Mouse (Mus musculus): Measurements from ENCODE around the gene Ifnk. TPM values are rescaled to one million over a fixed set of nuclear protein-coding genes. Genes with fewer than 3 reads are reported as not detected.

Gene Ifnk
- total RNA-seq (2017) = not detected in 2 replicates

DNA sequence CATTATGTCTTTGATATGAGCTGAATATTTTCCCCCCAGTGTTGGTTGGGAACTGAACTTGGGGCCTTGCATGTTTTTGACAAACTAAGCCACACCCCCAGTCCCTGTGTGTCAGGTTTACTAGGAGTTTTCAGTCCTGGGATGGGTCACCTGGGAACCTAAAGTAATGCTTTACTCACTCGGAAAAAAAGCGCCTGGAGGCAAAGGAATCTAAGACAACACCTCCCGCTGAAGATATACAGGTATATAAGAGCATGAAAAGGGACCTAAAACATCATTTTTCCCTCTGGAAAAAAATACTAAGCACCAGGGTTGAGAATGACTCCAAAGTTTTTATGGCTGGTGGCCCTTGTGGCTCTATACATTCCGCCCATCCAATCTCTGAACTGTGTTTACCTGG, at the start of gene Ifnk:
TSS of gene Ifnk (plus strand) at position 301 of the 400 bp plus-strand sequence.
- ATAC-seq (replicated peaks; ENCODE audit: low read depth, poor library complexity, severe bottlenecking) = no peak

DNA sequence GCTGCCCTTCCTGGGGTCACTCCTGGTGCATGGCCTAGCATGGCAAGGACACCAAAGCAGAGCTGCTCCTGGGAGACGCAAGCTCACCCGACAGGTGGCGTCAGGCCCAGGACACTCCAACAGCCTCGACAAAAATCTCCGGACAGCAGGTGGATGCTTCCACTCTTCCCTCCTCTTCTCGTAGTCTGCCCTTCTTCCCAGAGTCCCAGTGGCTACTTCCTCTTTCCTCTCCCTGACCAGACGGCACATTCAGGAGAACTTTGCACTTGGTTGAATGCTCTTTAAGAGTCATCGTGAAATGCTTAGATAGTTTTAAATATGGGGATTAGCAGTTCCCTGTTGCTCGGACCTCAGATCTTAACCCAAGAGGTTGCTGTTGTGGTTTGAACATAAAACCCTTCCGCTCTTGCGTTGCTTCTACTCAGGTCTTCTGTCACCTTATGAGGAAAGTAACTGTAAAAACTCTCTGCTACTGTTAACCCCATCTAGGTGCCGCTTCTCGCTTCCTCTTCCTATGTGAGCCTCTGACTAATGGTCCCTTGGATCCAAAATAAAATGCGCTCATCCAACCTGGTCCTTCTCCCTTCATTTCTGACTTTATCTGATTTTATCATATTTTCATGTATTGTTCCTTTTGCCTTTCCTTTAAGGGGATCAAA, 46.6 kb upstream of the Ifnk start:
- ATAC-seq (replicated peaks; ENCODE audit: low read depth, poor library complexity, severe bottlenecking) = no peak

DNA sequence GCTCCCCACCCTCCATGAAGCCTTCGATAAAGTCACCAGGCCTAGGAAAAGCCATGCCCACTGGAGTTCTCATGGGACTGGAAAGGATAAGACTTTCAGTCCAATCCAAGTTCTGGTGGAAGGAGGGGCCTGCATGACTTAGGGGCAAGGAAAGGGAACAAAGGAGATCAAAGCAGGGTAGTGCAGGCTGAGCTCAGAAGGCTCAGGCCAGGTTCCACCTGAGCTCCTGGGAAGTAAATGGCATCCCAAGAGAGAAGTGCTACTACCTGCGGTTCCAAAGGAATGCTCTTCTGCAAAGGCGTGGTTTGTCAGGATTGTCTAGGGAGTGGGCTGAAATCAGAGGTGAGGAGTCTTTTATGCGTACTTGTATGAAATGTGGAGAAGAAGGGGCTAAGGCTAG, 39.4 kb upstream of the Ifnk start:
- no peak for ATAC-seq (replicated peaks; ENCODE audit: low read depth, poor library complexity, severe bottlenecking)

DNA sequence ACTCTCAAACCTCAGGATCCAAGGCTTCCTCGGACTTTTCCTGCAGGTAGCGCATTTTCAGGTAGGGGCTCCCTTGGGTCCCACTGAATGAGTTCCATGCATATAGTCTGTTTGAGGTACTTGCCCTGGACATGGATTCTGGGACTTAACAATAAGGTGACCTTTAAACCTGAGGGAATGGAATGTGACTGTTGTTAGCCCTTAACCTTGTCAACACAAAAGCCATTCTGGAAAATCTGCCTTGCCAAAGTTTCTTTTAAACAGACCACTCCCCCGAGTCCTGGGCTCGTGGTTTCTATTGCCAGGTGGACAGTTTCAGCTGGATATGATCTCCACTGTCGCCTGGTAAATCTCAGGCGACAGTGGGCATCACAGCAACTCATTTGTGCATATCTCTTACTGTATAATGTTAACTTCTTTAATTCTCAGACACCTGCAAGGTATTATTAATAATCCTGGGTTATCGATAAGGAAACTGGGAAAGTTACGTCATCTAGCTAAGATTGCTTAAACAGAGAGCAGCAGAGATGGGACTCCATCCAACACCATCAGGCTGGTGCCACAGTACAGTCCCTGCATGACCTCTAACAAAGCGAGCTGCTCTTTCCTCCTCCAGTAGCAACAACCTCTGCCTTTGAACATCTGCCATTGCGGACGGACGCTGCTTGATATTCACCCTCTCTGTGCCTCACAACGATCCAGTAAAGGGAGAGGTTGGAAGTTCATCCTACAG, 38.2 kb upstream of the Ifnk start:
- ATAC-seq (replicated peaks; ENCODE audit: low read depth, poor library complexity, severe bottlenecking) = no peak

DNA sequence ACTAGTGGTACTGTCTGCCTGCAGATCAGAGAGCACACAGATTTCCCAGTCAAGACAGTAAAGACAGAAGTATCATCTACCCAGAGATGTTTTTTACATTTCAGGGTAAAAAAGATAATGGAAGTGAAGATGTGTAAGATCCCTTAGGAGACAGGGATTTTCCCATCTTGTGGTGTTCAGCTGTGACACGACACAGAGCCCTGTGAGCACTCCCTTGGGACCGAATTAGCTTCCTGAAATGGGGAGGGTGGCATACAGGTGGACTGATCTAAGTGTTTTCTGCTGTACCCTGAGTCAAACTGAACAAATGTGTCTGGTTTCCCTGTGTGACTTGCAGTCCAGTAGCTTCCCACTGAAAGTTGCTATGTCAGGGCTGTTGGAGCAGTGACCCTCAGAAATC, 36.9 kb upstream of the Ifnk start:
- ATAC-seq (replicated peaks; ENCODE audit: low read depth, poor library complexity, severe bottlenecking) = no peak

- no peak for ATAC-seq (replicated peaks; ENCODE audit: low read depth, poor library complexity, severe bottlenecking)
Measured at GRCm38 (mm10) chr4:35115933-35116332, 35.9 kb upstream of the Ifnk start.

- ATAC-seq (replicated peaks; ENCODE audit: low read depth, poor library complexity, severe bottlenecking) = peak; percentile 58
Measured at GRCm38 (mm10) chr4:35117144-35117543, 34.7 kb upstream of the Ifnk start.

DNA sequence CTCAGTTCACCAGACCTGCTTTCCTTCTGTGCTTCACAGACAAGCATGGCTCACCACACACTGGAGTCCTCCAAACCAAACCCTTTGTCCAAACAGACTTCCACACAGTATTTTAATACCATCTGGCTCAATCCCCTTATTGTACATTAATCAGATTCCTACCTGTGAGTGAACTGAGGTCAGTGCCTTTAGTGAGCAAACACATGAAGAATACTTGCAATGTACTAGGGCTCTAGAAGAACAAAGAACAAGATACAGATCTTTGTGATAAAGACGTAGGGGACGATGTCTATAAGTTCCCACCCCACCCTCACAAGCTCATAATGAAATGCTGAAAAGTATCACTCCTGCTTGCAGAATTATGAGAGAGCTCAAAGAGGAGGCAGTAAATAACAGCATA, 33.0 kb upstream of the Ifnk start:
- no peak for ATAC-seq (replicated peaks; ENCODE audit: low read depth, poor library complexity, severe bottlenecking)

DNA sequence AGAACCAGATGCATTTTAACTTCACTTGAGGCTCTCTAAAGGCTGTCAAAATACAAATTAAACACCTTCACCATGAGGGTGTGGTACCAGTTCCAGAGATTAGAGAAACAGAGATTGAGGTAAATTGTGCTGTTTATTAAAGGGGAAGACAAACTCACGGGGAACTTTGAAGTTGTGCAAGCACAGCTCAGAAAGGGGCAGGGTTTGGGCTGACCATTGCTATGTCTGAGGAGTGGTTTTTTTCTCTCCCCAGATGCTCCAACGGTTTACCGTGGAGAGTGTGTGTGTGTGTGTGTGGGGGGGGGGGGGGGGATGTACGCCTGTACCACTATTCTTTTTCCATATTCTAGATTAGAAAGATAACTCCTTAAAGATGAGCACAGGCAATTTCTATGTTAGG, 31.7 kb upstream of the Ifnk start:
- peak; percentile 72 for ATAC-seq (replicated peaks; ENCODE audit: low read depth, poor library complexity, severe bottlenecking)

GRCm38 (mm10) chr4:35120575-35120974, 31.3 kb upstream of the Ifnk start:
- no peak for ATAC-seq (replicated peaks; ENCODE audit: low read depth, poor library complexity, severe bottlenecking)

DNA sequence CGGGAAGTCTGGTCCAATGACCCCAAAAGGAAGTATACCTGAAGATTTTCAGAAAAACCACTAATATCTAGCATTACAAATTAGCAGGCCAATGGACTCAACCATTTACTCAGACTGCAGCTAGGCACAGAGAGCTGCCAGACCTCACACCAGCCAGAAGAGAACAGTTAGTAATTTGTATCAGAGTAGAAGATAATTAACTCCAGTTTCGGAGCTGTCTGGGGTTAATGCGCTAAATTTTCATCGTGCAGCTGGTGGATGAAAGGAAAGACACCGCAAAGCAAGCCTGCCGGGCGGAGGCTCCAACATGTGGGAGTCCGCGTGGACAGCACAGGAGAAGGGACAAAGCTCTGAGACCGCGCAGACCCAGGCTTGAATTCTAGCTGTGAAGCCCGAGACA, 30.8 kb upstream of the Ifnk start:
- no peak for ATAC-seq (replicated peaks; ENCODE audit: low read depth, poor library complexity, severe bottlenecking)

DNA sequence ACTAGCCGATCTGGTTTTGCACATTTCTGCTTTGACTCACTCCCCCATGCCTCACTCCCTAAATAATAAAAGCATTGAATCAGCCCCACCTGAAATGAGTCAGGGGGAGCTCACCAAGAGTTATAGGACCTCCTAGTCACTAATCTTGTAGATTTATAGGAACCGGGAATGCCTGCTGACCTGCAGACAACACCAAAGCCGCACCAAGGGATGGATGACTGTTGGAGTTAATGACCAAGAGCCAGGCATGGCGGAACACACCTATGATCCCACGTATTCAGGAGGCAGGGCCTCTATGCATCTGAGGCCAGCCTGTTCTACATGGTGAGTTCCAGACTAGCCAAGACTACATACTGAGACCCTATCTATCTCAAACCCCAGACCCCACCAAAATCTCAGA, 28.8 kb upstream of the Ifnk start:
- no peak for ATAC-seq (replicated peaks; ENCODE audit: low read depth, poor library complexity, severe bottlenecking)

DNA sequence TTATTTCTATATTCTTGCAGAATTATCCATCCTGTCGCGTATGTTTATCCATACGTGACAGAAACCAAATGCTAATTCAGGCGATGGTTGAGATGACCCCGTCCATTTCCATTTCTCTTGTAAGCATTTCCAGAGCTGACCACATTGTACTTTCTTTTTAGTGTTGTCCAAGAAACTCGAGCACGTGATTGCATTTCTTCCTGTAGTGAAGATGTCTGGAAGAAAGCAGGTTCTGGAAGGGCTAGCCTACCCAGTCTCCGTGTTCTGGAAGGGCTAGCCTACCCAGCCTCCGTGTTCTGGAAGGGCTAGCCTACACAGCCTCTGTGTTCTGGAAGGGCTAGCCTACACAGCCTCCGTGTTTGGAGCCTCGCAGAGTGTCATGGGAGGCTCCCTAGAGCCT, 27.8 kb upstream of the Ifnk start:
- no peak for ATAC-seq (replicated peaks; ENCODE audit: low read depth, poor library complexity, severe bottlenecking)

- no peak for ATAC-seq (replicated peaks; ENCODE audit: low read depth, poor library complexity, severe bottlenecking)
Measured at GRCm38 (mm10) chr4:35125299-35125777, 26.5 kb upstream of the Ifnk start.

DNA sequence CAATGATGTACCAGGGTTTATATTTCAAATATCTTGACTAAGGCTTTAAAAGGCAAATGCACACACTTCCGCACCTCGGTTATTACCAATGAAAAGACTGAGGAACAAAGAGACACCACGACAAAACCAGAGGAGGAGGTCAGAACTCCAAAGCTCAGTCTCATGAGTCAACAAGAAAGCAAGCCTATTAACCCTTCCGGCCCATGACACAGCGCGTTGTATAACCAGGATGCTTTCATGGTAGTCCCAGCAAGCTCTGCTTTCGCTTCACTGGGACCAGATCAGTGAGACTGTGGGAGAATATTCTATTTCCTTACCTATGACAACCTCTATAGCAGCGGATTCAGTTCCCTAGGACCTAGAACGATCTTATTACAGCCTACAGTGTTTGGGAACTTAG, 25.1 kb upstream of the Ifnk start:
- no peak for ATAC-seq (replicated peaks; ENCODE audit: low read depth, poor library complexity, severe bottlenecking)

DNA sequence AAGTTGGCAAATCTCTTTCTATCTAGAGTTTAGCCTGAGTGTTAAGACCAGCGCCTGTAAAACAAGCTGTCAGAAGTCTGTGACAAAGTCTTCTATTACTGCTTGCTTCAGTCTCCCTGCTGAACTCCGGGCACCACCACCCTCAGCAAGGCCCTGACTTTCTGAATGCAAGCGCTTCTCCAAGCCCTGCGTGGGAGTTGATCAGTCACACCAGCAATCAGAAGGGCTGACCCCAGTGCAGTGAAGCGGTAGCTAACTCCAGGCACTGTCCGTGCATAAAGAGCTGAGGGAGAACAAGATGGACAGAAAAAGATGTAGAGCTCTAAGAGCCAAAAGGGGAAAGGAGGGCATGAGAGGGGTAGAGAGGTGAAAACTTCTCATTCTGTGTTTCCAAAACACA, 24.1 kb upstream of the Ifnk start:
- no peak for ATAC-seq (replicated peaks; ENCODE audit: low read depth, poor library complexity, severe bottlenecking)

- peak; percentile 93 for ATAC-seq (replicated peaks; ENCODE audit: low read depth, poor library complexity, severe bottlenecking)
Measured at GRCm38 (mm10) chr4:35130411-35130948, 21.4 kb upstream of the Ifnk start.

- peak; percentile 26 for ATAC-seq (replicated peaks; ENCODE audit: low read depth, poor library complexity, severe bottlenecking)
Measured at GRCm38 (mm10) chr4:35131592-35131991, 20.3 kb upstream of the Ifnk start.

DNA sequence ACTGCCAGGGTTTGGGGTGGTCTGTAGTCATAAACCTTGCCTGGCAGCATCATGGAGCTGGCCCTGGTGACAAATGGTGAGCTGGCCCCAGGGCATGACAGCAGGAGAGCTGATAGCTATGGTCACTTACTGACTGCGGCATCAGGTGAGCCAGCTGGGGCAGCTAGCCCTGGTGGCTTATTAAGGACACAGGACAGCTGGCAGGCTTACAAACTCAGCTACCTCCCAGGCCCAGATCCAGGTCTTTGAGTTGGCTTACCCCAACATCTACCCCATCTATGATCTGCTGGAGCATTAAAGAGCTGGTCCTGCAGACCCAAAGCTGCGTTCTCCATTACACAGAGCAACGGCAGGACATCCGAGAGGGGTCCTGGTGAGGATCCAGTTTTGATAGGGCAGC, 18.4 kb upstream of the Ifnk start:
- ATAC-seq (replicated peaks; ENCODE audit: low read depth, poor library complexity, severe bottlenecking) = no peak

GRCm38 (mm10) chr4:35134846-35135611, 16.8 kb upstream of the Ifnk start:
- no peak for ATAC-seq (replicated peaks; ENCODE audit: low read depth, poor library complexity, severe bottlenecking)

DNA sequence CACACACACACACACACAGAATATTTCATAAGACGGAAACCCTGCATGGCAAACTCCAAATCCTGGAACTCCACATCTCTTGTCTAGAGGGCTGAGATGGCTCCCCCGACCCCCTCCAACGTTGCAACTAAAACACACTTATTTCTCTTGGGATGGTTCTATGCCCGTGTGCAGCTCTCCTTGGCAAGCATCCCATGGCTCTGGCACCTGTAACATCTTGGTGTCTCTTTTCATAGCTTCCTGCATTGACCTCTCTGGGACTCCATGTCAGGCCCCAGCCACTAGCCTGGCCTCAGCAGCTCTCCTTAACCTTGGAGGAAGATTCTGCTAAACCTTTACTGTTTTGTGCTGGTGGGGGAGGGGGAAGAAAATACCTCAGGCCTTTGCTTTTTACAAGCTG, 16.1 kb upstream of the Ifnk start:
- ATAC-seq (replicated peaks; ENCODE audit: low read depth, poor library complexity, severe bottlenecking) = no peak
